Comparison of ENCODE assay signal across 26 mouse cellular contexts in the genomic region with DNA sequence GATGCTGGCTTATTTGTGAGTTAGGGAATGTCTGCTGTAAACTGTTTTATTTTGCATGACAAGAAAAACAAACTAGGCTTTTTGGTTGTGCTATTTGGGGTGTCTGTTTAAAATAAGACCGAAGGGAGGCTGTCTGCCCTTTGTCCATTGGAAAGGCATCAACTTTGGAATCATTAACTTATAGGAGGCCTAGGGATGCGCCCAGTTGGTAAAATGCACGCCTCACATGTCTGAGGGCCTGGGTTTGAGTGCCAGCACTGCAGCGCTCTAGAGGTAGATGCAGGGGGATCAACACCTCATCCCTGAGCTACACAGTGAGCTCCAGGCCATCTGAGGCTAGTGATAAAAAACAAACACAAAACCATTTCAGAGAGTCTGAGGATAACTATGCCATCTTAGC. TPM values are rescaled to one million over a fixed set of nuclear protein-coding genes. Genes with fewer than 3 reads are reported as not detected.
A peak's percentile ranks its signal among the peaks of the same experiment; 100 is the strongest.
DNase-seq lines count a peak whose midpoint lies in the region; ATAC-seq and TF ChIP-seq lines count a peak whose summit lies in the region.
"Had no signal": no experiment of that assay in that cellular context is flagged by ENCODE, and none has a peak within 500 bp of the region (broad histone marks: within the 10 kb centered on the region; RNA-seq: fewer than 3 reads in every experiment).

No protein-coding gene starts in this region.

- no peak overlapping the region for H3K27ac ChIP-seq in liver, postnatal 0 days (ENCODE audit: low read depth)
- H3K27ac ChIP-seq in heart, adult 2 months: no peak overlapping the region
- H3K27ac ChIP-seq: embryonic facial prominence, embryonic 12.5 days; embryonic facial prominence, embryonic 15.5 days; gastrocnemius, adult 2 months; heart, embryonic 15.5 days; hindbrain, embryonic 10.5 days; hindbrain, embryonic 13.5 days had no signal

- peak; percentile 38 for DNase-seq in kidney, adult 11 months
- no peak for DNase-seq in kidney, postnatal 4 days
- DNase-seq in kidney, adult 8-10 months: peak; percentile 32 to 35
- no peak for DNase-seq in kidney, postnatal 14 days
- DNase-seq in liver, postnatal 0 days: no peak
- DNase-seq in liver: no peak
- DNase-seq in yolk sac, embryonic 10.5 days (ENCODE audit: low spot score): peak; percentile 35
- no peak for DNase-seq in heart, adult 2 months
- DNase-seq: adrenal gland, postnatal 10 days; adrenal gland, postnatal 36 days; cerebellum, adult 18-20 months; cerebellum, adult 9-10 months; cerebellum, postnatal 14 days; forebrain, postnatal 0 days; gastrocnemius, adult 2 months; gastrocnemius, postnatal 14 days; heart, adult 11 months; heart, postnatal 10 days; heart, postnatal 36 days had no signal

- TF ChIP-seq CTCF in liver, postnatal 0 days (IDR thresholded peaks at IDR 0.05; ENCODE audit: low read depth): no peak
- no peak for TF ChIP-seq CTCF in heart, adult 2 months (IDR thresholded peaks at IDR 0.05)

- ATAC-seq in liver, postnatal 0 days: peak; percentile 40; the same call in 1 of the 2 replicates
- ATAC-seq: forebrain, embryonic 14.5 days; forebrain, postnatal 0 days had no signal

- intact Hi-C loops in heart, adult 2 months (cut with DNase I): no loop called here

- no peaks in the 10 kb centered on the region for H3K36me3 ChIP-seq in liver, postnatal 0 days (replicated peaks; ENCODE audit: insufficient read depth, low read length)
- H3K36me3 ChIP-seq in heart, adult 2 months (ENCODE audit: control insufficient read depth, insufficient read depth, low read length): no peaks in the 10 kb centered on the region
- H3K36me3 ChIP-seq: embryonic facial prominence, embryonic 12.5 days; embryonic facial prominence, embryonic 15.5 days; heart, embryonic 12.5 days; heart, embryonic 15.5 days; hindbrain, embryonic 10.5 days; hindbrain, embryonic 13.5 days had no signal

- H3K79me2 ChIP-seq in heart, adult 2 months (replicated peaks; ENCODE audit: control insufficient read depth, insufficient read depth, low read length): no peaks in the 10 kb centered on the region

- TF ChIP-seq EP300 in liver, postnatal 0 days (IDR thresholded peaks at IDR 0.05; ENCODE audit: low read depth): no peak
- no peak for TF ChIP-seq EP300 in heart, adult 2 months (IDR thresholded peaks at IDR 0.05; ENCODE audit: insufficient read depth, low read depth, low read length)

- no peak overlapping the region for H3K4me2 ChIP-seq in liver, postnatal 0 days (ENCODE audit: low read depth, low read length)
- H3K4me2 ChIP-seq: embryonic facial prominence, embryonic 12.5 days; embryonic facial prominence, embryonic 15.5 days; heart, embryonic 12.5 days; heart, embryonic 15.5 days; hindbrain, embryonic 13.5 days had no signal

- no peak overlapping the region for H3K9ac ChIP-seq in liver, postnatal 0 days (replicated peaks)
- no peak overlapping the region for H3K9ac ChIP-seq in heart, adult 2 months (ENCODE audit: low read depth, low read length)
- H3K9ac ChIP-seq: embryonic facial prominence, embryonic 12.5 days; embryonic facial prominence, embryonic 15.5 days; forebrain, postnatal 0 days; heart, embryonic 12.5 days; heart, embryonic 15.5 days; hindbrain, embryonic 13.5 days had no signal

- no peaks in the 10 kb centered on the region for H3K9me3 ChIP-seq in liver, postnatal 0 days (ENCODE audit: low read length)
- H3K9me3 ChIP-seq: embryonic facial prominence, embryonic 12.5 days; embryonic facial prominence, embryonic 15.5 days; heart, embryonic 12.5 days; heart, embryonic 15.5 days; hindbrain, embryonic 10.5 days; hindbrain, embryonic 13.5 days had no signal

- 55% methylated on average over 4 of the region's 4 CpGs for WGBS in liver, postnatal 0 days (ENCODE audit: insufficient replicate concordance)
- WGBS in heart, adult 2 months: 94% methylated on average over 4 of the region's 4 CpGs

- 0 out of 2 replicates have a peak, but pooled peaks cover 9% of the 10 kb centered on the region for H3K4me1 ChIP-seq in liver, postnatal 0 days (ENCODE audit: insufficient read depth)
- no peaks in the 10 kb centered on the region for H3K4me1 ChIP-seq in heart, adult 2 months (ENCODE audit: control insufficient read depth, insufficient read depth, low read length)
- H3K4me1 ChIP-seq: heart, embryonic 12.5 days; heart, embryonic 15.5 days; hindbrain, embryonic 13.5 days had no signal

- no peak for TF ChIP-seq POLR2A in heart, adult 2 months (IDR thresholded peaks at IDR 0.05; ENCODE audit: insufficient read depth, low read depth, low read length)

- no peak overlapping the region for H3K4me3 ChIP-seq in liver, postnatal 0 days (ENCODE audit: low read depth, low read length)
- no peak overlapping the region for H3K4me3 ChIP-seq in heart, adult 2 months
- H3K4me3 ChIP-seq: embryonic facial prominence, embryonic 12.5 days; embryonic facial prominence, embryonic 15.5 days; gastrocnemius, adult 2 months; heart, embryonic 12.5 days; heart, embryonic 15.5 days; hindbrain, embryonic 10.5 days; hindbrain, embryonic 13.5 days had no signal

- no peaks in the 10 kb centered on the region for H3K27me3 ChIP-seq in liver, postnatal 0 days (ENCODE audit: insufficient read depth, low read length)
- H3K27me3 ChIP-seq in heart, adult 2 months (ENCODE audit: control insufficient read depth, insufficient read depth, low read length): no peaks in the 10 kb centered on the region
- H3K27me3 ChIP-seq: embryonic facial prominence, embryonic 12.5 days; embryonic facial prominence, embryonic 15.5 days; heart, embryonic 12.5 days; heart, embryonic 15.5 days; hindbrain, embryonic 13.5 days had no signal

RNA-seq across cellular contexts. Expression of gene Tmem177, which starts 35.5 kb away (rescaled TPM):
- 2.2 and 2.8 TPM in 2 replicates for polyA plus RNA-seq in liver, postnatal 0 days (2015; fragmentation: Nextera tagmentation; extraction: Ambion mirVana)
- 10 to 100 TPM in 1 of 2 experiments, 1 to 10 TPM in 1; 9.8 to 10.6 TPM for total RNA-seq in heart, adult 2 months (2021)
- polyA plus RNA-seq in heart, adult 2 months (2012; rRNA removed): 7.5 and 13.3 TPM in 2 replicates

RNA-seq across cellular contexts. Expression of gene Ptpn4, which starts 40.1 kb away (rescaled TPM):
- polyA plus RNA-seq in liver, postnatal 0 days (2015; fragmentation: Nextera tagmentation; extraction: Ambion mirVana): 1.7 and 1.8 TPM in 2 replicates
- total RNA-seq in heart, adult 2 months (2021): 10 to 100 TPM; 29.2 to 33.0 TPM
- 4.8 and 8.1 TPM in 2 replicates for polyA plus RNA-seq in heart, adult 2 months (2012; rRNA removed)

Comparison
In these comparisons a context has a peak if more than half of its experiments do, and no peak if none do; other contexts are left out.
1. DNase-seq: peak in kidney, adult 11 months (single experiment), kidney, adult 8-10 months (2 of 2) and yolk sac, embryonic 10.5 days (single experiment); none in kidney, postnatal 4 days (0 of 2), kidney, postnatal 14 days (single experiment), liver, postnatal 0 days (single experiment), liver (single experiment) and heart, adult 2 months (0 of 2).